ENCODE assay signal across 1 mouse cellular context in the genomic region with DNA sequence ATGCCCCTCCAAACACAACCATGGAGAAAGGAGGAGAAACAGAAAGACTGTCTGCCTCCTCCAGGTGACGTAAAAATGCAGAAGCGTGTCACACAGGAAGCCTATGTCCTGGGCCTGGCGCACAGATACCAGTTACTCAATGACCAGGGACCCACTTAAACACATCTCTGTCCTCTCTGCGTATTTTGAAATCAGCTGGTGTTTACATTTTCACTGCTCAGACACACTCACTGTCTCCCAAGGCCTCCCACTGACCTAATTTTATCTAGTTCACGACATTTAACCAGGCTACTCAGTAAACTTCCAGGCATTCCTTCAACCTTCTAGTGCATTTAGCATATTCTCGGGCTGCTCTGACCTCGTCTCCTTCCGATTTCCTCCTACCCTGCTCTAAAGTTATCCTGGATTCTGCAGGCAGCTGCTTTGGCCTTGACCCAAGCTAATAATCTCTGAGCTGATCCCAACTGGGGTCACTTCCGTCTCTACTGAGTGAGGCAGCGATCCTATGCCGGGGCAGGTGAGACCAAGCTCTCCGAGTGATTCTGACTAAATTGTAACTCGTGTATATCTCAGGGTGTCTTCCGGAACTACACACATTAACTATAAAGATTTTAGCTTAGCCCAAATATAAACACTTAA.
TF ChIP-seq lines count a peak whose summit lies in the region.

No protein-coding gene starts in this region.

TF ChIP-seq in MEL, 35 proteins besides CTCF, POLR2A, EP300 and RAD21:
- TF ChIP-seq ETS1 (IDR thresholded peaks at IDR 0.05; ENCODE audit: low read depth, low read length) (no peak), RCOR1 (IDR thresholded peaks at IDR 0.05; ENCODE audit: low read depth, low read length) (no peak), POLR2AphosphoS2 (IDR thresholded peaks at IDR 0.05; ENCODE audit: low read length) (peak; percentile 30; the same call in 1 of the 2 replicates), POLR2AphosphoS5 (IDR thresholded peaks at IDR 0.05; ENCODE audit: borderline replicate concordance, low read depth, low read length) (no peak), MAX (IDR thresholded peaks at IDR 0.05; ENCODE audit: low read length) (no peak), SMC3 (IDR thresholded peaks at IDR 0.05; ENCODE audit: low read depth, low read length) (no peak), USF1 (IDR thresholded peaks at IDR 0.05; ENCODE audit: low read depth, low read length) (no peak), MXI1 (IDR thresholded peaks at IDR 0.05; ENCODE audit: low read depth, low read length) (no peak)
TF ChIP-seq in MEL: peak in this region for 1.
